Mouse (Mus musculus) neural tube, embryonic 12.5 days (tissue): Measurements from ENCODE around the gene Tsen54. TPM values are rescaled to one million over a fixed set of nuclear protein-coding genes. Genes with fewer than 3 reads are reported as not detected.

ENCODE experiments used
- ATAC-seq: fragments of 200-750 bp; cut with Nextera tagmentation; 2 replicates; pipeline ENCODE4 v1.8.0; 2017; ENCODE audit warnings: low read depth, mild to moderate bottlenecking, moderate TSS enrichment, moderate library complexity; ENCODE audit not compliant: low FRiP score
- H3K27ac ChIP-seq: fragments of 300-500 bp; sonication (generic); 2 replicates; pipeline ENCODE4 v1.5.1; 2016
- H3K27me3 ChIP-seq: fragments of 300-500 bp; sonication (generic); replicated peaks from 2 replicates; pipeline ENCODE4 v1.6.1; 2016; ENCODE audit warnings: mild to moderate bottlenecking
- H3K36me3 ChIP-seq: fragments of 300-500 bp; sonication (generic); 2 replicates; pipeline ENCODE4 v1.6.1; 2016; ENCODE audit warnings: mild to moderate bottlenecking
- H3K4me1 ChIP-seq: fragments of 300-500 bp; sonication (generic); 2 replicates; pipeline ENCODE4 v1.6.1; 2016
- H3K4me2 ChIP-seq: fragments of 300-500 bp; sonication (generic); replicated peaks from 2 replicates; pipeline ENCODE4 v1.6.1; 2016; ENCODE audit warnings: mild to moderate bottlenecking
- H3K4me3 ChIP-seq: fragments of 300-500 bp; sonication (generic); 2 replicates; pipeline ENCODE4 v1.5.1; 2016
- H3K9ac ChIP-seq: fragments of 300-500 bp; sonication (generic); 2 replicates; pipeline ENCODE4 v1.6.1; 2016; ENCODE audit warnings: mild to moderate bottlenecking
- H3K9me3 ChIP-seq: fragments of 300-500 bp; sonication (generic); 2 replicates; pipeline ENCODE4 v1.6.1; 2016; ENCODE audit warnings: mild to moderate bottlenecking
- WGBS: fragments of 180-500 bp; shearing (Covaris S2); methylation state at CpG from one replicate; pipeline ENCODE4 v1.1.7; 2016; 5-methylcytosine and 5-hydroxymethylcytosine counted together
- polyA plus RNA-seq: library from polyadenylated mRNA; unstranded; fragments of >200 nt; fragmentation: Nextera tagmentation; extraction: Ambion mirVana; gene quantifications from 2 replicates; pipeline ENCODE4 v1.2.1, GENCODE M21; 2016

Gene Tsen54
- polyA plus RNA-seq, 1 experiment from 2014 or later, result 26.4 TPM

DNA sequence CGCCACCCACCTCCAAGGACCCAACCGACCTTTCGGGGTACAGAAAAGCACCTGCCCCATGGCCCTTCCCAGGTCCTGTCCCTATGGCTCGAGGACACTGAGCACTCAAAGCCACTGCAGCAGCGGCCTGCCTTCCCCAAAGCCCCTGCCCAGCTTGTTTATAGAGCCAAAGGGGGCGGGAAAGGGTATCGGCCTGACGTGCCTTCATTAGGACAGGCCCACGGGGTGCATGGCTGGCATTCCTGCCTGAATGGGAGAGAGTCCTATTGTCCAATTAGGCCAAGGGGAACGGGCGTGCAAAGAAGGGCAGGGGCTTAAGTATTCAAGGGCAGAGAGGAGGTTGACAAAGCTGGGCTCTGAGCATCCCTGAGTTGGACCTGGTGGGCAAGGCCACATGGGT lies 6.6 kb upstream of the Tsen54 start:
- Histone ChIP-seq H3K9ac (peak overlapping the region; percentile 38; the same call in 1 of the 2 replicates), H3K4me1 (peaks cover 60% of the 10 kb centered on the region), H3K4me3 (no peak overlapping the region; the same call in 1 of the 2 replicates), H3K36me3 (peaks cover 55% of the 10 kb centered on the region), H3K27ac (no peak overlapping the region), H3K27me3 (no peaks in the 10 kb centered on the region), H3K9me3 (no peaks in the 10 kb centered on the region), H3K4me2 (peak overlapping the region; percentile 94)
- 50% methylated on average over 11 of the region's 11 CpGs for WGBS
- no peak for ATAC-seq

DNA sequence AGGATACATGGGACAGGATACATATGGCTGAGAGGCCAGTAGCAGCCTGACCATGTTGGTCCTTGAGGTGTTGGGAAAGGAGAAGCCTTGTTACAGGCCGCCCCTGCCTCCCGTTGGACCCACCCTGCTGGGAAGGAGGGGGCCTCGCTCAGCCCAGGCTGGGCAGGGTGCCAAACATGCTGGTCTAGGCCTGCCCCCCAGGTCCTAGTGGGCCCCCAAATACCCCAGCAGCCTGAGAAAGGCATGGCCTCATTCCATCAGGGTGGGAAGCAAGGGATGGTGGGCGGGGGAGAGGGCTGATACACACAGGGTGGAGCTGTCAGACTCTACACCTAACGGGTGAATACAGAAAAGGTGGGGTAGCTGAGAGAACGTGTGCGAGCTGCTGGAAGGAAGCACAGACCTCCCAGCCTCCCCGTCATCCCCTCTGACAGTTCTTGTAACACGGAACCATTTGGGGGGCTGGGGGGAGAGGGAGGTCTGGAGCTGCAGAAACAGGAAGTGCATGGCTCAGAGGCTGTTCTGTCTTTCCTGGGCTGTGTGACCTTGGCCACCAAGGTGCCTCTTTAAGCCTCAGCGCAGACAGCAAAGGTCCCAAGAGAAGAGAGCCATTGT lies 5.7 kb upstream of the Tsen54 start:
- Histone ChIP-seq H3K36me3 (peaks cover 46% of the 10 kb centered on the region), H3K9ac (peak overlapping the region; percentile 26; the same call in 1 of the 2 replicates), H3K4me2 (peak overlapping the region; percentile 94), H3K27ac (no peak overlapping the region), H3K27me3 (no peaks in the 10 kb centered on the region), H3K4me1 (peaks cover 62% of the 10 kb centered on the region), H3K4me3 (no peak overlapping the region), H3K9me3 (no peaks in the 10 kb centered on the region)
- WGBS, result 59% methylated on average over 10 of the region's 10 CpGs
- ATAC-seq, result no peak

DNA sequence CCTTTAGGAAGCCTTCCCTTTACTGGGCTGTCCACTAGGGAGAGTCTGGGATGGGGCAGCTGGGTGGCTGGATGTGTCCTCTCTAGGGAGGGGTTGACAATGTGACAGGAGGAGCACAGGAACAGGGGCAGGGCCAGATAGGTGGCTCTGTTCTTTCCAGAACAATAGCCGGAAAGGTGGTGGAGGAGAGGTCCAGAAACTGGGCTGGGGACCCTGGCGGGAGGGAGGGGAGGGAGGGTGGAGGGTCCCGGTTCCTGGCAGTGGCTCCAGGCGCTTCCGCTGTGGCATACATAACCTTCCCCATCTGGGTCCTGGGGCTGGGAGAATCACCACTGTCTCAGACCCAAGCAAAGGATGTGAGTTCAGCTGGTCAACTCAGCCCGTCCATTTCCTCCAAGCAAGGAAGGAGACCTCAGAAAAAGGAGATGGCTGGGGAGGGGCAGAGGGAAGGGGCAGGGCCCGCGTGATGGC lies 5.2 kb upstream of the Tsen54 start:
- ATAC-seq, result no peak
- peaks cover 43% of the 10 kb centered on the region for H3K36me3 ChIP-seq
- WGBS, result 61% methylated on average over 8 of the region's 8 CpGs

DNA sequence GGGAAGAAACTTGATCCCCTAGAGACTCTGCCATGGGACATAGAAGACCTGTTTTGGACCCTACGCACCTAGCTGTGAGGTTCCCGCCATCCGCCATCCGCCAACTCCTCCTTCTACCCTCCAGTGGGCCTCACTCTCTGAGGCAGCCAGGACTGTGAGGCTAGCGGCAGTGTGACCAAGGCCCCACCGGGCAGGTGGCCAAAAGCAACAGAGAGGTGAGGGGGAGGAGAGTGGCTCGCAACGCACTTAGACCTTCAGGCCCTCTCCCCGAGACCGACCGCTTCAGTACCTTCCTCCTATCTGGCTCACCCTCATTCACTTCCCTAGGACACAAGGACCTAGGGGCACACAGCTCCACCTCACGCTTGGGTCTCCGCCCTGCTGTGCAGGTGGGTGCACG lies 4.1 kb upstream of the Tsen54 start:
- H3K4me3 ChIP-seq, result no peak overlapping the region; the same call in 1 of the 2 replicates
- H3K27me3 ChIP-seq, result no peaks in the 10 kb centered on the region
- H3K36me3 ChIP-seq, result peaks cover 32% of the 10 kb centered on the region
- WGBS, result 82% methylated on average over 14 of the region's 14 CpGs
- no peak for ATAC-seq
- peaks cover 68% of the 10 kb centered on the region for H3K4me1 ChIP-seq
- no peak overlapping the region for H3K27ac ChIP-seq
- H3K9me3 ChIP-seq, result no peaks in the 10 kb centered on the region
- no peak overlapping the region for H3K9ac ChIP-seq
- peak overlapping the region; percentile 94 for H3K4me2 ChIP-seq

More for the DNA sequence above, 5.2 kb upstream of the Tsen54 start:
- no peaks in the 10 kb centered on the region for H3K27me3 ChIP-seq
- H3K27ac ChIP-seq, result no peak overlapping the region
- no peaks in the 10 kb centered on the region for H3K9me3 ChIP-seq
- peak overlapping the region; percentile 94 for H3K4me2 ChIP-seq
- peaks cover 65% of the 10 kb centered on the region for H3K4me1 ChIP-seq
- H3K9ac ChIP-seq, result 0 out of 2 replicates have a peak overlapping the region, but pooled peaks have one; percentile 26
- 0 out of 2 replicates have a peak overlapping the region, but pooled peaks have one; percentile 7 for H3K4me3 ChIP-seq

DNA sequence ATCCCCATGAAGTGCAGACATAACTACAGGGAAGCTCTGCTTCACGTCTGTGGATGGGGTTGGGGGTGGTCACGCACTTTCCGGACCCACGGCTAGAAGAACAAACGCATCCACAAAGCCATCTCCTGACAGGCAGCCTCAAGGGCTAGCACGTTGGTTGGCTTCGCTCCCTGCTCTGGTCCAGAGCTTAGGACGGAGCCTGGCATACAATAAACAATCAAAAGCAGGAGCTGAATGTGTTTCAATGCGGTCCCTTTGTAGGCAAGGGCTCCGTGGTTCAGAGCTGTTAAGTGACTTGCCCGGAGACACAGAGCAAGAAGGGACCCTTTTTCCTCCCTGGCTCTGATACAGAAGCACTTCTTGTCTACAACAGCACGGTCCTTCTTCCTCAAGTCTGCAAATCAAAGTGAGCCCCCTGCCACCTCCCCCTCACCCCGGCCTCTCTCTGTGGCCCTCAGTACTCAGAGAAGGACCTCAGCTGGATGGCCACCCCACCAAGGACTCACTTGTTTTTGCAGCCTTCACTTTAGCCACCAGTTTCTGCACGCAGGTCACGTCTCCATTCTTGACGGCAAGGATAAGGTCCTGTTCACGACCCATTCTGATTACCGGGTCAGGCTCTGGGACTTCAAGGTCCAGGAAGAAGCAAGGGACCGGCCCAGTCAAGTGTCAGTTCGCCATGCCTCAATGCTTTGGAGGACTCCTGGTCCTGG lies 3.0 kb upstream of the Tsen54 start:
- H3K4me2 ChIP-seq, result peak overlapping the region; percentile 94
- no peaks in the 10 kb centered on the region for H3K27me3 ChIP-seq
- peak overlapping the region; percentile 94 for H3K4me3 ChIP-seq
- H3K9me3 ChIP-seq, result no peaks in the 10 kb centered on the region
- 80% methylated on average over 20 of the region's 20 CpGs for WGBS
- no peak overlapping the region for H3K27ac ChIP-seq
- peak overlapping the region; percentile 83 for H3K9ac ChIP-seq
- peaks cover 76% of the 10 kb centered on the region for H3K4me1 ChIP-seq
- peaks cover 26% of the 10 kb centered on the region for H3K36me3 ChIP-seq
- no peak for ATAC-seq

DNA sequence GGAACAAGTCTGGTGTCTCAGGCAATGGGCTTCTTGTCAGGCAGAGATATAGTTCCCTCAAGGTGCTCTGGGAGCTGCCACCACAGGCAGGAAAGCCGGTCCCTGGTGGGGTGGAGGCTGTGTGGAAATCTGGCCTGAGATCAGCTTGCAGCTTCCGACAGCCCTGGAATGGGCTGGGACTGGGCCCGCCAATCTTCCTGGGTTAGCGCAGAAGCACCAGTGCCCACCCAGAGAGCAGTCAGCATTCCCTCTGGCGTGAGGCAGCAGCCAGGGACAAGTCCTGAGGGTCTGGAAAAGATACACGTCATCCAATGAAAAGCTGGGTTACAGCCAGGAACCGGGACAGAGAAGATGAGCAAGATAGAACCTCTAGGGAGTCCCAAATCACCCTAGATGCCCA lies 2.4 kb upstream of the Tsen54 start:
- no peak overlapping the region for H3K27ac ChIP-seq
- H3K27me3 ChIP-seq, result no peaks in the 10 kb centered on the region
- H3K9me3 ChIP-seq, result no peaks in the 10 kb centered on the region
- 52% methylated on average over 7 of the region's 7 CpGs for WGBS
- peaks cover 26% of the 10 kb centered on the region for H3K36me3 ChIP-seq
- H3K4me2 ChIP-seq, result peak overlapping the region; percentile 94
- peak overlapping the region; percentile 94 for H3K4me3 ChIP-seq
- peak overlapping the region; percentile 83 for H3K9ac ChIP-seq
- ATAC-seq, result no peak
- peaks cover 74% of the 10 kb centered on the region for H3K4me1 ChIP-seq

DNA sequence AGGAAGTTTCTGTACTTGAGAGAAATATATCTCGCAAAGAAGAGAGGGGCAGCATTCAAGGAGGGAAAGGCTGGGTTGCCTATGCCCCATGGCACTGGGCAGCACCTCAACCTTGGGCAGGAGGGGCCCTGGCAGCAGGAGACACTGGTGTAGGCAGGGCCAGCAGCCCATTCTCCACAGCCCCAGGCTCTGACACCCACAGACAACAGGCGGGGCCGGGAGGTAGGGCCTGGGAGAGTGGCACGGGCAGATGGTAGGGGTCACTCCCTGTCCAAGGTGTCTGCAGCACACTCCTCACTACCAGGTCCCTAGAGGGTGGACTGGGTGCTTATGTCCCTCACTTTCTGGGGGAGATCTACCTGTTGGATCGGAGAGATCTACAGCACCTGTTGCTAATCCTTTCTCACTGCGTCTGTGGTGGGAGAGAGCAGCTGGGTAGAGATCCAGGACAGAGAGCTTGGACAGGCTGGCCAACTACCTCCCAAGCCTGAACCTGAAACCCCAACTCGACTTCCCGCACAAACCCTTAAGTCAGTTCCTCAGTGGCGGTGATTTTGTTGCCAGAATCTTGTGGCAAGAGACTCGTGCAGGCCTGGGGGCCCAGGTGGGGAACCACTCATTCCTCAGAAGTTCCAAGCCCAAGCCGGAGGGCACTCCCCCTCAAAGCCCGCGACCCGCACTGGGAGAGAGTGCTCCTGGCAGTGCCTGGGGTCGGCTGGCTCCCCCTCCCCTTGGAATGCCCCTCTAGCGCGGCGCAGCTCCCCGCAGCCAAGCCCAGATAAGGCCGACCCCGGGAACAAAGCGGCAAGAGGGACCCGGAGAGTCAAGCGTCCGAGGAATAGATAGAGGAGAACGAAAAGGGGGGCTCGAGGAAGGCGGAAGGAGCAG lies 1.7 kb upstream of the Tsen54 start:
- ATAC-seq, result peak; percentile 17
- Histone ChIP-seq H3K9me3 (no peaks in the 10 kb centered on the region), H3K4me3 (peak overlapping the region; percentile 94), H3K36me3 (peaks cover 29% of the 10 kb centered on the region), H3K4me1 (peaks cover 68% of the 10 kb centered on the region), H3K4me2 (peak overlapping the region; percentile 94), H3K9ac (peak overlapping the region; percentile 83), H3K27ac (0 out of 2 replicates have a peak overlapping the region, but pooled peaks have one; percentile 20), H3K27me3 (no peaks in the 10 kb centered on the region)
- WGBS, result 5% methylated on average over 28 of the region's 28 CpGs

DNA sequence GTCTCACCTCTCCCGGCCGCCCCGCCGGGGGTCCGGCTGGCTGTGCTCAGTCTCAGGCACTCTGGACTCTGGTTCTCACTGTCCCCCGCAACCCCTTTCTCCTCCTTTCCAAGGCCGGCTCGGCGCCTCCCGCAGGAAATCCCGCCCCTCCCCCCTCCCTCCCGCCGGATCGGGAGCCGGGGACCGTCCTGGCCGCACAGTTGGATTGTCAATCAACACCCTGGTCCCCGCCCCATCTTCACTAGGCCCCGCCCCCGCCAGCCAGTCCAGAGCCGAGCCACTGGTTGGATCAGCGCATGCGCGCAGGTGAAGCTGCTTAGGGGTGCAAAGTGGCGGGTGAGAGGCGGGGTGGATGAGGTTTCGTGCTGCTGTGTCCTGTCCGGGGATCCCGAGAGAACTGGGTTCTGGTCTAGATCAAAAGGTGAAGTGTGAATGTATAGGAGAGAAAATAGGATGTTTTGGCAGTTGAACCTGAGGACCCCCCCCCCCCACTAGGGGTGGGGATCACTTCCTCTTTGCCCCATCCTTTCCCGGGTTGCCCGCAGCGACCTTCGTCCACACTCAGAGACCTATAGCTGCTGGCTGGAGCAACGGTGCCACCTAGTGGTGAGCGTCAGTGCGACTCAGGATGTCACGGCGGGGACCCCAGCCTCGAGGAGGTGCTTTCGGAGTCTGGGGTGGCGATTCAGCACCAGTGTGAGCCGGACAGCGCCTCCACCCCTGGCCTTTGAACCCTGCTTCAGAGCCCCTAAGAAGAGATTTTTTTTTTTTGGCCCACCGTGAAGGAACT lies 822 bp upstream of the Tsen54 start, which contains the start of gene Caskin2:
TSS of gene Caskin2 (minus strand) at position 133 of the 790 bp plus-strand sequence.
- H3K27me3 ChIP-seq, result no peaks in the 10 kb centered on the region
- peaks cover 35% of the 10 kb centered on the region for H3K36me3 ChIP-seq
- H3K4me2 ChIP-seq, result peak within 1 kb of the TSS; percentile 94
- H3K4me3 ChIP-seq, result peak within 1 kb of the TSS; percentile 94
- no peaks in the 10 kb centered on the region for H3K9me3 ChIP-seq
- H3K4me1 ChIP-seq, result peaks cover 58% of the 10 kb centered on the region
- ATAC-seq, result peak; percentile 91
- H3K9ac ChIP-seq, result peak within 1 kb of the TSS; percentile 88
- WGBS, result 1% methylated on average over 43 of the region's 44 CpGs
- 0 out of 2 replicates have a peak within 1 kb of the TSS, but pooled peaks have one; percentile 20 for H3K27ac ChIP-seq

DNA sequence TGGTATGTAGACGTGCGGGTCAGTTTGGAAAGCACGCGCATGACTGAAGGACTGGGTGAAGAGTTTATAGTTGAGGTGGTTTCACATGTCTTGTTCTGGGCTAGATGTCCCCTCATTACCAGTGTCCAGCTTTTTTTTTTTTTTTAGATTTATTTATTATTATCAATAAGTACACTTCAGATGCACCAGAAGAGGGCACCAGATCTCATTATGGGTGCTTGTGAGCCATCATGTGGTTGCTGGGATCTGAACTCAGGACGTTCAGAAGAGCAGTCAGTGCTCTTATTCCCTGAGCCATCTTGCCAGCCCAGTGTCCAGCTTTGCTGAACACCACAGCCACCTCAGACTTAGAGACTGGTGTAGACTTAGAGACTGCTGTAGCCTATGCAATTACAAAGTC lies 2.8 kb downstream of the Tsen54 start:
- ATAC-seq, result no peak
- H3K4me2 ChIP-seq, result no peak overlapping the region
- no peak overlapping the region for H3K9ac ChIP-seq
- H3K9me3 ChIP-seq, result no peaks in the 10 kb centered on the region
- peaks cover 22% of the 10 kb centered on the region for H3K4me1 ChIP-seq
- H3K27ac ChIP-seq, result no peak overlapping the region
- H3K36me3 ChIP-seq, result peaks cover 44% of the 10 kb centered on the region
- no peaks in the 10 kb centered on the region for H3K27me3 ChIP-seq
- WGBS, result 94% methylated on average over 5 of the region's 5 CpGs
- H3K4me3 ChIP-seq, result no peak overlapping the region

DNA sequence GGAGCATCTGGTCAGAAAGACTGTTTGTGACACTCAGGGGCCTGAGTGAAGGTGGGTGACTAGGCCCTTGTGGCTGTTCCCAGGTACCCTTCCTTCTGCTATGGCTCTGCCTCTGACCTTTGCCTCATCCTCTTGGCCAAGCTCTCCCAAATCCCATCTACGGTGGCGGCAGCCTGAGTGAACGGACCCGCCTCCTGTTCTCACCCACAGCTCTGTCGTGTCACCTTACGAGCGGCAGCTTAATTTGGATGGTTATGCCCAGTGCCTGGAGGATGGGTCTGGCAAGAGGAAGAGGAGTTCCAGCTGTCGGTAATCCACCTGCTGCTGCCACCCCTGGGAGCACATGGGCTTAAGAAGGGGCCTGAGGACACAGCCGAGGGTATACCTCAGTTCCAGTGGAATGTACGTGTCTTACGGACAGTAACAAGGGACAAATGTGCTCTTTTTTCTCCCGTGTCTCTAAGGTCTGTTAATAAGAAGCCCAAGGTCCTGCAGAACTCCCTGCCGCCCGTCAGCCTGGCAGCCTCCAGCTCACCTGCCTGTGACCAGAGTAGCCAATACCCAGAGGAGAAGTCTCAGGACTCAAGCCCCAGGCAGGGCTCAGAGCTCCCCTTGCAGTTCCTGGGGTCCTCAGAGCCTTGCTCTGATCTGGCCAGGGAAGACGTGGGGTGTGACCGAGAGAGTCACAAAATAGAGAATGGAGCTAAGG lies 5.5 kb downstream of the Tsen54 start:
- no peaks in the 10 kb centered on the region for H3K9me3 ChIP-seq
- H3K4me3 ChIP-seq, result no peak overlapping the region
- H3K4me2 ChIP-seq, result no peak overlapping the region
- H3K9ac ChIP-seq, result no peak overlapping the region
- H3K4me1 ChIP-seq, result peaks cover 24% of the 10 kb centered on the region
- peaks cover 49% of the 10 kb centered on the region for H3K36me3 ChIP-seq
- H3K27me3 ChIP-seq, result peaks cover 20% of the 10 kb centered on the region
- H3K27ac ChIP-seq, result no peak overlapping the region
- ATAC-seq, result no peak
- WGBS, result 90% methylated on average over 16 of the region's 16 CpGs

DNA sequence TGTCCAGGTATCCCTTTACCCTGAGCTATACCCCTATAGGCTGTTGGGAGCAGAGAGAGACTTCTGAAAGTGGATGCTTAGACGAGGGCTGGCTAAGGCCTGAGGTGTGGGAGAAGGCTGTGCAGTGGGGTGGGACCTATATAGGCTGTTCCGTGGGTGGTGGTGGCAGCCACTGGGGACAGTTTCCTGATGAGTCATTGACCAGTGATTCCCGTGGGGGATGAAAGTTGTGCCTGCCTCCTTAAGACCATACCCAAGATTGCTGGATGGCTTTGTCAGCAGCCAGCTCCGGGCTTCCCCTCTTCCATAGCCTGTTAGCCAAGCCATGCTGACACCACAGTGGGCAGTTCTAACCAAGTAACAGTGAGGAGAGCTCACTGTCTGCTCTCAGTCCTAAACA lies 6.5 kb downstream of the Tsen54 start:
- H3K27me3 ChIP-seq, result peaks cover 29% of the 10 kb centered on the region
- peaks cover 49% of the 10 kb centered on the region for H3K36me3 ChIP-seq
- H3K27ac ChIP-seq, result no peak overlapping the region
- WGBS, result 88% methylated on average over 4 of the region's 4 CpGs
- H3K4me3 ChIP-seq, result no peak overlapping the region
- no peak overlapping the region for H3K9ac ChIP-seq
- no peaks in the 10 kb centered on the region for H3K9me3 ChIP-seq
- H3K4me1 ChIP-seq, result peaks cover 15% of the 10 kb centered on the region
- ATAC-seq, result no peak
- no peak overlapping the region for H3K4me2 ChIP-seq
